In the genomic region with DNA sequence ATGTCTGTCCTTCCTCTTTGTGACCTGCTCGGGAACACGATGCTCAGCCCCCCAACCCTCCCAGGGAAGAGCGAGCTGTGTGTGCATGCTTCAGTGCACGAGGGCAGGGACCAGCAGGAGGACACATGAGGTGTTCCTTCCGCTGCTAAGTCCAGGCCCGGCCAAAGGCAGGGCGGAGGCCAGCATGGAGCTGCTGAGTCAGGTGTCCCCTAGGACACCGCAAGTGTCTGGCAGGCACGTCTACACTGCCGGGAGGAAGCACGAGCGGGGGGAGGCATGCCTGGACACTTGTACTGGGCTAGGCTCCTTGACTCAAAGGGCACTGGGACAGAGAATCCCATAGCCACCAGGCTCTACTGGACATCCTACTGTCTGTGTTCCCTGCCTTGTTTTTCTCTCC, we compare ENCODE assay signal across 9 mouse cellular contexts. TPM values are rescaled to one million over a fixed set of nuclear protein-coding genes. Genes with fewer than 3 reads are reported as not detected.
DNase-seq lines count a peak whose midpoint lies in the region; ATAC-seq and TF ChIP-seq lines count a peak whose summit lies in the region.
"Had no signal": no experiment of that assay in that cellular context is flagged by ENCODE, and none has a peak within 500 bp of the region (broad histone marks: within the 10 kb centered on the region; RNA-seq: fewer than 3 reads in every experiment).

No protein-coding gene starts in this region.

- DNase-seq in cerebellum, adult 11 months, result peak; percentile 13
- no peak for DNase-seq in cerebellum, adult 8-10 months
- peak; percentile 57 for DNase-seq in 3134 (ENCODE audit: extremely low read depth, insufficient read length, low spot score)
- DNase-seq in gastrocnemius, adult 2 months, result peak; percentile 93
- peak; percentile 74 for DNase-seq in kidney, adult 11 months
- DNase-seq in right cerebral cortex, postnatal 36 days (ENCODE audit: low spot score in 2 of 2), result no peak
- DNase-seq in ovary, adult 18-20 months (ENCODE audit: low spot score), result no peak

- ATAC-seq in neural tube, embryonic 15.5 days (ENCODE audit: low FRiP score), result no peak

- H3K4me1 ChIP-seq in neural tube, embryonic 15.5 days, result no peaks in the 10 kb centered on the region

- intact Hi-C loops in gastrocnemius, adult 2 months (cut with DNase I), result no loop called here

- peak overlapping the region; percentile 76 for H3K27ac ChIP-seq in gastrocnemius, adult 2 months
- no peak overlapping the region for H3K27ac ChIP-seq in neural tube, embryonic 15.5 days (replicated peaks)
- H3K27ac ChIP-seq: limb, embryonic 13.5 days had no signal

- 80% methylated on average over 12 of the region's 12 CpGs for WGBS in neural tube, embryonic 15.5 days

- H3K4me3 ChIP-seq in gastrocnemius, adult 2 months, result peak overlapping the region; percentile 24; the same call in 1 of the 2 replicates
- H3K4me3 ChIP-seq in neural tube, embryonic 15.5 days (replicated peaks), result no peak overlapping the region
- H3K4me3 ChIP-seq: limb, embryonic 13.5 days had no signal

- no peaks in the 10 kb centered on the region for H3K27me3 ChIP-seq in neural tube, embryonic 15.5 days (replicated peaks)
- H3K27me3 ChIP-seq: limb, embryonic 13.5 days had no signal

- TF ChIP-seq CTCF in gastrocnemius, adult 2 months (IDR thresholded peaks at IDR 0.05), result no peak

- peaks cover 4% of the 10 kb centered on the region; the same call in 1 of the 2 replicates for H3K36me3 ChIP-seq in neural tube, embryonic 15.5 days
- H3K36me3 ChIP-seq: limb, embryonic 13.5 days had no signal

- H3K9me3 ChIP-seq in neural tube, embryonic 15.5 days (replicated peaks), result no peaks in the 10 kb centered on the region
- H3K9me3 ChIP-seq: limb, embryonic 13.5 days had no signal

- no peak overlapping the region for H3K9ac ChIP-seq in neural tube, embryonic 15.5 days (replicated peaks)
- H3K9ac ChIP-seq: limb, embryonic 13.5 days had no signal

- no peak overlapping the region for H3K4me2 ChIP-seq in neural tube, embryonic 15.5 days
- H3K4me2 ChIP-seq: limb, embryonic 13.5 days had no signal

RNA-seq across cellular contexts. Expression of a gene that starts 2.6 kb away (rescaled TPM):
- total RNA-seq in gastrocnemius, adult 2 months (2021), result 10 to 100 TPM in 1 of 2 experiments, 1 to 10 TPM in 1; 6.2 to 24.0 TPM
- 16.5 and 16.9 TPM in 2 replicates for polyA plus RNA-seq in neural tube, embryonic 15.5 days (2015; fragmentation: Nextera tagmentation; extraction: Ambion mirVana)

RNA-seq across cellular contexts. Expression of a gene that starts 19.0 kb away (rescaled TPM):
- total RNA-seq in gastrocnemius, adult 2 months (2021), result 1 to 10 TPM; 7.7 to 7.9 TPM
- polyA plus RNA-seq in neural tube, embryonic 15.5 days (2015; fragmentation: Nextera tagmentation; extraction: Ambion mirVana), result 108 and 122 TPM in 2 replicates

RNA-seq across cellular contexts. Expression of a gene that starts 26.0 kb away (rescaled TPM):
- total RNA-seq in gastrocnemius, adult 2 months (2021), result 1 to 10 TPM; 1.7 to 2.3 TPM
- 29.0 and 32.5 TPM in 2 replicates for polyA plus RNA-seq in neural tube, embryonic 15.5 days (2015; fragmentation: Nextera tagmentation; extraction: Ambion mirVana)

Comparison
In these comparisons a context has a peak if more than half of its experiments do, and no peak if none do; other contexts are left out.
1. DNase-seq: peak in cerebellum, adult 11 months (single experiment), 3134 (single experiment), gastrocnemius, adult 2 months (single experiment) and kidney, adult 11 months (single experiment); none in cerebellum, adult 8-10 months (single experiment), right cerebral cortex, postnatal 36 days (0 of 2) and ovary, adult 18-20 months (single experiment).